Mouse (Mus musculus) embryonic fibroblast, embryonic 13.5 days (primary cell): ENCODE data around the gene Nr5a1. TPM values are rescaled to one million over a fixed set of nuclear protein-coding genes. Genes with fewer than 3 reads are reported as not detected.

Source experiments
- H3K27ac ChIP-seq: 2 replicates; pipeline ENCODE4 v1.5.1; 2012; ENCODE audit warnings: low read length, control low read depth, inconsistent platforms; ENCODE audit not compliant: insufficient read depth
- H3K4me1 ChIP-seq: 2 replicates; pipeline ENCODE4 v1.6.1; 2011; ENCODE audit warnings: low read length; ENCODE audit not compliant: control insufficient read depth, insufficient read depth
- H3K4me3 ChIP-seq: 2 replicates; pipeline ENCODE4 v1.5.1; 2011; ENCODE audit warnings: mild to moderate bottlenecking, control low read depth, low read length; ENCODE audit not compliant: insufficient read depth
- CTCF ChIP-seq: IDR thresholded peaks from 2 replicates; pipeline ENCODE4 v1.5.1; 2011; ENCODE audit warnings: mild to moderate bottlenecking, control low read depth, low read length, moderate library complexity, borderline replicate concordance; ENCODE audit not compliant: insufficient read depth
- POLR2A ChIP-seq: IDR thresholded peaks from 2 replicates; pipeline ENCODE4 v1.6.1; 2011; ENCODE audit warnings: low read depth, mild to moderate bottlenecking, control low read depth, low read length, moderate library complexity
- polyA plus RNA-seq: library from polyadenylated mRNA; stranded (reverse); fragments of >200 nt; gene quantifications from 2 replicates; pipeline ENCODE4 v1.2.4, GENCODE M21; 2011; ENCODE audit warnings: low read depth; ENCODE audit not compliant: missing spikeins, insufficient read length

Nr5a1 gene
- polyA plus RNA-seq, 1 experiment = not detected

GRCm38 (mm10) chr2:38688791-38689520 lies 25.4 kb downstream of the Nr5a1 start:
- TF ChIP-seq CTCF = no peak
- TF ChIP-seq POLR2A = no peak
- no peak overlapping the region for H3K27ac ChIP-seq
- H3K4me3 ChIP-seq = no peak overlapping the region
- no peaks in the 10 kb centered on the region for H3K4me1 ChIP-seq

GRCm38 (mm10) chr2:38685746-38686145 lies 28.6 kb downstream of the Nr5a1 start:
- H3K27ac ChIP-seq = no peak overlapping the region
- H3K4me1 ChIP-seq = no peaks in the 10 kb centered on the region
- TF ChIP-seq CTCF = no peak
- no peak for TF ChIP-seq POLR2A
- H3K4me3 ChIP-seq = no peak overlapping the region

GRCm38 (mm10) chr2:38683083-38683482 lies 31.3 kb downstream of the Nr5a1 start:
- TF ChIP-seq CTCF (no peak), POLR2A (no peak)
- Histone ChIP-seq H3K4me1 (no peaks in the 10 kb centered on the region), H3K4me3 (no peak overlapping the region), H3K27ac (no peak overlapping the region)

- H3K4me1 ChIP-seq = peaks cover 1% of the 10 kb centered on the region
- TF ChIP-seq CTCF (no peak), POLR2A (no peak)
- H3K27ac ChIP-seq = no peak overlapping the region
- H3K4me3 ChIP-seq = no peak overlapping the region
These were observed 32.1 kb downstream of the Nr5a1 start for GRCm38 (mm10) chr2:38682209-38682608.

GRCm38 (mm10) chr2:38678947-38679346 lies 35.4 kb downstream of the Nr5a1 start:
- no peak for TF ChIP-seq POLR2A
- TF ChIP-seq CTCF = no peak
- Histone ChIP-seq H3K27ac (no peak overlapping the region), H3K4me3 (no peak overlapping the region), H3K4me1 (peaks cover 3% of the 10 kb centered on the region)

GRCm38 (mm10) chr2:38675366-38675969 lies 38.9 kb downstream of the Nr5a1 start:
- Histone ChIP-seq H3K4me1 (peaks cover 3% of the 10 kb centered on the region), H3K4me3 (no peak overlapping the region), H3K27ac (no peak overlapping the region)
- TF ChIP-seq POLR2A (no peak), CTCF (peak; percentile 54; the same call in 1 of the 2 replicates)

GRCm38 (mm10) chr2:38672496-38672895 lies 41.8 kb downstream of the Nr5a1 start:
- Histone ChIP-seq H3K4me1 (peaks cover 3% of the 10 kb centered on the region), H3K27ac (no peak overlapping the region), H3K4me3 (no peak overlapping the region)
- TF ChIP-seq CTCF (no peak), POLR2A (no peak)

GRCm38 (mm10) chr2:38668802-38669580 lies 45.4 kb downstream of the Nr5a1 start:
- H3K27ac ChIP-seq = no peak overlapping the region
- H3K4me3 ChIP-seq = no peak overlapping the region
- H3K4me1 ChIP-seq = no peaks in the 10 kb centered on the region
- TF ChIP-seq CTCF (no peak), POLR2A (no peak)

- H3K27ac ChIP-seq = no peak overlapping the region
- no peaks in the 10 kb centered on the region for H3K4me1 ChIP-seq
- TF ChIP-seq CTCF = no peak
- no peak for TF ChIP-seq POLR2A
- H3K4me3 ChIP-seq = no peak overlapping the region
These were observed 52.9 kb downstream of the Nr5a1 start for GRCm38 (mm10) chr2:38661398-38661797.
